Mouse (Mus musculus) mature B cell (primary cell): ENCODE results near the gene Slamf7.

Source experiments
- in situ Hi-C: fragments of 300-500 bp; cut with MboI; formaldehyde crosslinking; loops from 2 replicates; pipeline ENCODE4 v1.14.3; 2019

The Slamf7 gene

GRCm38 (mm10) chr1:171635696-171636095 lies 17.1 kb downstream of the Slamf7 start:
- in situ Hi-C loops: no loop called here

GRCm38 (mm10) chr1:171631447-171631846 lies 21.4 kb downstream of the Slamf7 start:
- in situ Hi-C loops: no loop called here

GRCm38 (mm10) chr1:171630912-171631311 lies 21.9 kb downstream of the Slamf7 start:
- in situ Hi-C loops: no loop called here

- in situ Hi-C loops: no loop called here
Measured at GRCm38 (mm10) chr1:171630041-171630440, 22.8 kb downstream of the Slamf7 start.

- in situ Hi-C loops: no loop called here
Measured at GRCm38 (mm10) chr1:171629168-171629567, 23.7 kb downstream of the Slamf7 start.

GRCm38 (mm10) chr1:171627801-171628200 lies 25.0 kb downstream of the Slamf7 start:
- in situ Hi-C loops: no loop called here

GRCm38 (mm10) chr1:171620091-171620490 lies 32.7 kb downstream of the Slamf7 start:
- in situ Hi-C loops: no loop called here

- in situ Hi-C loops: no loop called here
Measured at GRCm38 (mm10) chr1:171619645-171620044, 33.2 kb downstream of the Slamf7 start.

GRCm38 (mm10) chr1:171619001-171619400 lies 33.8 kb downstream of the Slamf7 start:
- in situ Hi-C loops: no loop called here

GRCm38 (mm10) chr1:171616881-171617515 lies 35.8 kb downstream of the Slamf7 start:
- in situ Hi-C loops: no loop called here

- in situ Hi-C loops: no loop called here
Measured at GRCm38 (mm10) chr1:171613962-171614361, 38.9 kb downstream of the Slamf7 start.

GRCm38 (mm10) chr1:171610781-171611180 lies 42.1 kb downstream of the Slamf7 start:
- in situ Hi-C loops: no loop called here

GRCm38 (mm10) chr1:171610026-171610425 lies 42.8 kb downstream of the Slamf7 start:
- in situ Hi-C loops: no loop called here

GRCm38 (mm10) chr1:171607176-171607575 lies 45.7 kb downstream of the Slamf7 start, which contains the start of gene Ly9:
Ly9 (minus strand) TSS chr1:171607410.
- in situ Hi-C loops: no loop called here

- in situ Hi-C loops: no loop called here
Measured at GRCm38 (mm10) chr1:171606656-171607055, 46.2 kb downstream of the Slamf7 start.

GRCm38 (mm10) chr1:171604686-171605085 lies 48.1 kb downstream of the Slamf7 start:
- in situ Hi-C loops: no loop called here

GRCm38 (mm10) chr1:171584584-171584983 lies 68.3 kb downstream of the Slamf7 start:
- in situ Hi-C loops: no loop called here
